Mouse (Mus musculus) kidney, embryonic 14.5 days (tissue): ENCODE results near the gene Sparc. TPM values are rescaled to one million over a fixed set of nuclear protein-coding genes. Genes with fewer than 3 reads are reported as not detected.
"Not testable (repeated sequence)": the region's sequence is repeated elsewhere in the genome, so short reads cannot be mapped to it uniquely, and the experiment has no call there.

ENCODE experiments used
- ATAC-seq: fragments of 200-750 bp; cut with Nextera tagmentation; 2 replicates; pipeline ENCODE4 v1.8.0; 2017; ENCODE audit warnings: moderate number of reproducible peaks, mild to moderate bottlenecking, moderate TSS enrichment, moderate library complexity; ENCODE audit not compliant: low FRiP score, low TSS enrichment
- H3K27ac ChIP-seq: fragments of 300-500 bp; sonication (generic); 2 replicates; pipeline ENCODE4 v1.5.1; 2014; ENCODE audit warnings: low read depth, mild to moderate bottlenecking, low read length, moderate library complexity, mixed read lengths
- H3K27me3 ChIP-seq: fragments of 300-500 bp; sonication (generic); 2 replicates; pipeline ENCODE4 v1.6.1; 2014; ENCODE audit warnings: mild to moderate bottlenecking, low read length; ENCODE audit not compliant: control insufficient read depth, insufficient read depth
- H3K36me3 ChIP-seq: fragments of 300-500 bp; sonication (generic); 2 replicates; pipeline ENCODE4 v1.6.1; 2014; ENCODE audit warnings: low read length, mixed read lengths; ENCODE audit not compliant: control insufficient read depth, insufficient read depth
- H3K4me1 ChIP-seq: fragments of 300-500 bp; sonication (generic); 2 replicates; pipeline ENCODE4 v1.6.1; 2014; ENCODE audit warnings: low read length, mixed read lengths; ENCODE audit not compliant: control insufficient read depth, insufficient read depth
- H3K4me2 ChIP-seq: fragments of 300-500 bp; sonication (generic); replicated peaks from 2 replicates; pipeline ENCODE4 v1.6.1; 2014; ENCODE audit warnings: low read depth, mild to moderate bottlenecking, low read length
- H3K4me3 ChIP-seq: fragments of 300-500 bp; sonication (generic); 2 replicates; pipeline ENCODE4 v1.5.1; 2014; ENCODE audit warnings: mild to moderate bottlenecking, low read length
- H3K9ac ChIP-seq: fragments of 300-500 bp; sonication (generic); 2 replicates; pipeline ENCODE4 v1.6.1; 2014; ENCODE audit warnings: low read depth, mild to moderate bottlenecking, low read length, moderate library complexity
- H3K9me3 ChIP-seq: fragments of 300-500 bp; sonication (generic); 2 replicates; pipeline ENCODE4 v1.6.1; 2016; ENCODE audit warnings: low read length; ENCODE audit not compliant: control insufficient read depth
- WGBS: fragments of 180-500 bp; shearing (Covaris S2); extraction: QIAGEN DNeasy Blood & Tissue Kit; methylation state at CpG from one replicate; pipeline ENCODE4 v1.1.7; 2014; 5-methylcytosine and 5-hydroxymethylcytosine counted together
- polyA plus RNA-seq: library from polyadenylated mRNA; unstranded; fragments of >200 nt; fragmentation: Nextera tagmentation; extraction: Ambion mirVana; gene quantifications from 2 replicates; pipeline ENCODE4 v1.2.1, GENCODE M21; 2014

Gene Sparc
- polyA plus RNA-seq, 1 experiment from 2014 or later, result 919 TPM

- Histone ChIP-seq H3K4me3 (no peak overlapping the region), H3K4me2 (no peak overlapping the region), H3K4me1 (peaks cover 47% of the 10 kb centered on the region), H3K27me3 (no peaks in the 10 kb centered on the region), H3K36me3 (no peaks in the 10 kb centered on the region), H3K9ac (no peak overlapping the region), H3K27ac (no peak overlapping the region), H3K9me3 (no peaks in the 10 kb centered on the region)
- no peak for ATAC-seq
- WGBS, result 57% methylated on average over 8 of the region's 8 CpGs
These were observed 1.9 kb upstream of the Sparc start for GRCm38 (mm10) chr11:55424746-55425360.

- no peak overlapping the region for H3K4me3 ChIP-seq
- WGBS, result 11% methylated on average over 4 of the region's 4 CpGs
- no peaks in the 10 kb centered on the region for H3K36me3 ChIP-seq
- no peaks in the 10 kb centered on the region for H3K27me3 ChIP-seq
- ATAC-seq, result peak; percentile 14; the same call in 1 of the 2 replicates
- no peaks in the 10 kb centered on the region for H3K9me3 ChIP-seq
- no peak overlapping the region for H3K9ac ChIP-seq
- H3K27ac ChIP-seq, result peak overlapping the region; percentile 55; the same call in 1 of the 2 replicates
- H3K4me1 ChIP-seq, result peaks cover 51% of the 10 kb centered on the region
- no peak overlapping the region for H3K4me2 ChIP-seq
These were observed 773 bp upstream of the Sparc start for GRCm38 (mm10) chr11:55423756-55424155.

- no peaks in the 10 kb centered on the region for H3K27me3 ChIP-seq
- peaks cover 52% of the 10 kb centered on the region for H3K4me1 ChIP-seq
- no peaks in the 10 kb centered on the region for H3K9me3 ChIP-seq
- H3K27ac ChIP-seq, result peak overlapping the region; percentile 95
- peak overlapping the region; percentile 70 for H3K4me3 ChIP-seq
- WGBS, result 3% methylated on average over 9 of the region's 9 CpGs
- peak; percentile 87 for ATAC-seq
- peak overlapping the region; percentile 59 for H3K4me2 ChIP-seq
- peak overlapping the region; percentile 79 for H3K9ac ChIP-seq
- no peaks in the 10 kb centered on the region; the same call in 1 of the 2 replicates for H3K36me3 ChIP-seq
These were observed 3.2 kb downstream of the Sparc start for GRCm38 (mm10) chr11:55419678-55420307.

- H3K9me3 ChIP-seq, result no peaks in the 10 kb centered on the region
- H3K4me1 ChIP-seq, result peaks cover 54% of the 10 kb centered on the region
- WGBS, result 6% methylated on average over 4 of the region's 4 CpGs
- peak overlapping the region; percentile 70 for H3K4me3 ChIP-seq
- H3K27me3 ChIP-seq, result no peaks in the 10 kb centered on the region
- no peak for ATAC-seq
- peak overlapping the region; percentile 59 for H3K4me2 ChIP-seq
- peak overlapping the region; percentile 79 for H3K9ac ChIP-seq
- no peaks in the 10 kb centered on the region; the same call in 1 of the 2 replicates for H3K36me3 ChIP-seq
- H3K27ac ChIP-seq, result peak overlapping the region; percentile 95
These were observed 3.7 kb downstream of the Sparc start for GRCm38 (mm10) chr11:55419296-55419677.

- Histone ChIP-seq H3K9me3 (no peaks in the 10 kb centered on the region), H3K27ac (peak overlapping the region; percentile 95), H3K4me2 (peak overlapping the region; percentile 59), H3K9ac (peak overlapping the region; percentile 79), H3K27me3 (no peaks in the 10 kb centered on the region), H3K4me1 (peaks cover 51% of the 10 kb centered on the region), H3K4me3 (peak overlapping the region; percentile 70), H3K36me3 (no peaks in the 10 kb centered on the region; the same call in 1 of the 2 replicates)
- WGBS, result 7% methylated on average over 3 of the region's 3 CpGs
- ATAC-seq, result no peak
These were observed 4.3 kb downstream of the Sparc start for GRCm38 (mm10) chr11:55418704-55419061.

- peak; percentile 63 for ATAC-seq
- H3K4me3 ChIP-seq, result peak overlapping the region; percentile 70
- peaks cover 6% of the 10 kb centered on the region for H3K36me3 ChIP-seq
- peak overlapping the region; percentile 59 for H3K4me2 ChIP-seq
- WGBS, result under 1% methylated on average over 23 of the region's 24 CpGs
- peaks cover 50% of the 10 kb centered on the region for H3K4me1 ChIP-seq
- peak overlapping the region; percentile 79 for H3K9ac ChIP-seq
- H3K9me3 ChIP-seq, result no peaks in the 10 kb centered on the region
- peak overlapping the region; percentile 96 for H3K27ac ChIP-seq
- H3K27me3 ChIP-seq, result no peaks in the 10 kb centered on the region
These were observed 4.9 kb downstream of the Sparc start for GRCm38 (mm10) chr11:55417898-55418703.

GRCm38 (mm10) chr11:55416609-55417265 is 6.2 kb downstream of the Sparc start:
- Histone ChIP-seq H3K4me3 (peak overlapping the region; percentile 70; the same call in 1 of the 2 replicates), H3K9me3 (no peaks in the 10 kb centered on the region), H3K4me1 (peaks cover 49% of the 10 kb centered on the region), H3K27ac (peak overlapping the region; percentile 96; the same call in 1 of the 2 replicates), H3K36me3 (peaks cover 19% of the 10 kb centered on the region), H3K9ac (0 out of 2 replicates have a peak overlapping the region, but pooled peaks have one; percentile 79), H3K27me3 (no peaks in the 10 kb centered on the region), H3K4me2 (peak overlapping the region; percentile 59)
- no peak for ATAC-seq
- 47% methylated on average over 6 of the region's 6 CpGs for WGBS

- not testable (repeated sequence) for H3K4me3 ChIP-seq, H3K9ac ChIP-seq, ATAC-seq, H3K9me3 ChIP-seq, H3K27me3 ChIP-seq
- 88% methylated on average over 6 of the region's 6 CpGs for WGBS
- peaks cover 49% of the 10 kb centered on the region for H3K4me1 ChIP-seq
- H3K4me2 ChIP-seq, result 0 out of 2 replicates have a peak overlapping the region, but pooled peaks have one; percentile 27
- peaks cover 20% of the 10 kb centered on the region for H3K36me3 ChIP-seq
- peak overlapping the region; percentile 84; the same call in 1 of the 2 replicates for H3K27ac ChIP-seq
These were observed 7.3 kb downstream of the Sparc start for GRCm38 (mm10) chr11:55415731-55416130.
